1 mouse cellular context compared by ENCODE assay signal in the genomic region with DNA sequence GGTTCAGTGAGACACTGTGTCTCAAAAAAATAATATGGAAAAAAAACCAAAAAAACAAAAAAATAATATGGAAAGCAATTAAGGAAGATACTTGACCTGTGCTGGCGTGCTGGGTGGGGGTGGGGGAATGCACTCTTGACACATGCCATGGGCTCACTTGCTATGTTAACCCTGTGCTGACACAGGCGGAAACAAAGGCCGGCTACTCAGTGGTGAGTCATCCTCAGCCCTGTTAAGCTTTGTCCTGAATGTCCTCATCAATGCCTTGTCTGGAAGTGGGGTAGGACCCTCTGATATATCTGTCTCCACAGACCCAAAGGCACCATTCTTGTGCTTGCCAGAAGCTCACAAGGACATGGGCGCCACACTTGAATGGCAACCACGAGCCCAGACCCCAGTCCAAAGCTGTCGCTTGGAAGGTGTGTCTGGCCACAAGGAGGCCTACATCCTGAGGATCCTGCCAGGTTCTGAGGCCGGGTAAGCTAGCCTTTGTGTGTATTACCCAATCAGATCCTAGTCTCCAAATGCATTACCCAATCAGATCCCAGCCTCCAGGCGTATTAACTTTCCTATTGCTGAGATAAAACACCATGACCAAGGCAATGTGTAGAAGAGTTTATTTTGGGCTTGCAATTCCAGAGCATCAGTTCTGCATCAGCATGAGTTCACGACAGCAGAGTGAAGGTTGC.
TF ChIP-seq lines count a peak whose summit lies in the region.

No protein-coding gene starts in this region.

TF ChIP-seq in MEL, 35 proteins besides CTCF, POLR2A, EP300 and RAD21:
- TF ChIP-seq MAX (IDR thresholded peaks at IDR 0.05; ENCODE audit: low read length) (no peak), KAT2A (conservative IDR thresholded peaks at IDR 0.05; ENCODE audit: low read depth, low read length) (no peak), GABPA (IDR thresholded peaks at IDR 0.05; ENCODE audit: low read depth, low read length) (no peak), CHD1 (IDR thresholded peaks at IDR 0.05; ENCODE audit: low read depth, low read length) (no peak), MYB (IDR thresholded peaks at IDR 0.05; ENCODE audit: low read depth, low read length) (no peak), JUND (IDR thresholded peaks at IDR 0.05; ENCODE audit: low read depth, low read length) (no peak), UBTF (IDR thresholded peaks at IDR 0.05; ENCODE audit: borderline replicate concordance, insufficient read depth, low read depth, low read length) (no peak), NRF1 (IDR thresholded peaks at IDR 0.05; ENCODE audit: insufficient read depth, low read depth, low read length, poor library complexity, severe bottlenecking) (no peak), ZMIZ1 (IDR thresholded peaks at IDR 0.05; ENCODE audit: low read depth, low read length) (no peak), BHLHE40 (IDR thresholded peaks at IDR 0.05; ENCODE audit: borderline replicate concordance, low read depth, low read length) (no peak), ETS1 (IDR thresholded peaks at IDR 0.05; ENCODE audit: low read depth, low read length) (no peak), HCFC1 (IDR thresholded peaks at IDR 0.05; ENCODE audit: low read depth, low read length) (no peak), MAZ (IDR thresholded peaks at IDR 0.05; ENCODE audit: low read depth, low read length) (no peak), CHD2 (IDR thresholded peaks at IDR 0.05; ENCODE audit: low read length) (no peak), USF2 (IDR thresholded peaks at IDR 0.05; ENCODE audit: borderline replicate concordance in 1 of 2, insufficient read depth in 1 of 2, low read depth in 1 of 2, low read length in 2 of 2) (no peak), POLR2AphosphoS5 (IDR thresholded peaks at IDR 0.05; ENCODE audit: borderline replicate concordance, low read depth, low read length) (no peak), ZC3H11A (IDR thresholded peaks at IDR 0.05; ENCODE audit: low read depth, low read length) (no peak)
